ENCODE assay signal across 10 mouse cellular contexts in the genomic region with DNA sequence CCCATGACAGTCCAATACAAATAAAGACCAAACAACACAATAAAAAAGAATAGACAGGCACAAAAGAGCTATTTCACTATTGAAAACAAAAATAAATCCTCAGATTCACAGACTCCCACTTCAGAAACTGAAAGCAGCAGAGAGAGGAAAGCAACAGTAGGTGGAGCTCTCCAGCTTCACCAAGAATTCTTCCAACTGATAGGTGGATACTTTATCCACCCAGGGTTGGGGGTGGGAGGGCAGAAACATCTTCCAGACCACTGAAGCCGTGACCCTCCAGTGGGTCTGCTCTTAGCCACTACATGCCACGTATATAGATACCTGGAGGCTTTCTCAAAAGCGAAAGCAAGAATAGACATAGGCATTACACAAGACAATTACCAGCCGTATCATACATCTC. TPM values are rescaled to one million over a fixed set of nuclear protein-coding genes. Genes with fewer than 3 reads are reported as not detected.
A peak's percentile ranks its signal among the peaks of the same experiment; 100 is the strongest.
DNase-seq lines count a peak whose midpoint lies in the region; ATAC-seq and TF ChIP-seq lines count a peak whose summit lies in the region.
"Had no signal": no experiment of that assay in that cellular context is flagged by ENCODE, and none has a peak within 500 bp of the region (broad histone marks: within the 10 kb centered on the region; RNA-seq: fewer than 3 reads in every experiment).

No protein-coding gene starts in this region.

- H3K4me3 ChIP-seq in forebrain, embryonic 12.5 days (replicated peaks): no peak overlapping the region
- no peak overlapping the region for H3K4me3 ChIP-seq in forebrain, embryonic 15.5 days
- no peak overlapping the region for H3K4me3 ChIP-seq in kidney, postnatal 0 days (replicated peaks; ENCODE audit: low read depth, low read length)
- H3K4me3 ChIP-seq in intestine, embryonic 15.5 days (replicated peaks): no peak overlapping the region
- H3K4me3 ChIP-seq: limb, embryonic 15.5 days had no signal

- no peak overlapping the region for H3K27ac ChIP-seq in forebrain, embryonic 12.5 days
- no peak overlapping the region for H3K27ac ChIP-seq in forebrain, embryonic 15.5 days (replicated peaks)
- H3K27ac ChIP-seq in kidney, postnatal 0 days: no peak overlapping the region
- no peak overlapping the region for H3K27ac ChIP-seq in intestine, embryonic 15.5 days
- H3K27ac ChIP-seq: limb, embryonic 15.5 days had no signal

- H3K4me1 ChIP-seq in forebrain, embryonic 12.5 days: no peaks in the 10 kb centered on the region
- H3K4me1 ChIP-seq in forebrain, embryonic 15.5 days: no peaks in the 10 kb centered on the region
- no peaks in the 10 kb centered on the region for H3K4me1 ChIP-seq in kidney, postnatal 0 days (replicated peaks; ENCODE audit: insufficient read depth, low read length)
- no peaks in the 10 kb centered on the region for H3K4me1 ChIP-seq in intestine, embryonic 15.5 days (replicated peaks)
- H3K4me1 ChIP-seq: limb, embryonic 15.5 days had no signal

- ATAC-seq in forebrain, embryonic 12.5 days (ENCODE audit: low FRiP score): 0 out of 2 replicates have a peak, but pooled peaks have one; percentile 33
- no peak for ATAC-seq in forebrain, embryonic 15.5 days (replicated peaks)
- ATAC-seq in kidney, postnatal 0 days (replicated peaks; ENCODE audit: low FRiP score, low read depth): 0 out of 2 replicates have a peak, but pooled peaks have one; percentile 46
- ATAC-seq in intestine, embryonic 15.5 days: 0 out of 2 replicates have a peak, but pooled peaks have one; percentile 39

- H3K9ac ChIP-seq in forebrain, embryonic 12.5 days: no peak overlapping the region
- H3K9ac ChIP-seq in forebrain, embryonic 15.5 days (replicated peaks): no peak overlapping the region
- H3K9ac ChIP-seq in kidney, postnatal 0 days (ENCODE audit: low read depth, low read length): no peak overlapping the region
- no peak overlapping the region for H3K9ac ChIP-seq in intestine, embryonic 15.5 days
- H3K9ac ChIP-seq: limb, embryonic 15.5 days had no signal

- TF ChIP-seq CTCF in kidney, postnatal 0 days (IDR thresholded peaks at IDR 0.05; ENCODE audit: low read depth): no peak; the same call in 1 of the 2 replicates

- WGBS in forebrain, embryonic 12.5 days: 68% methylated on average over 4 of the region's 4 CpGs
- WGBS in forebrain, embryonic 15.5 days: 78% methylated on average over 4 of the region's 4 CpGs
- WGBS in kidney, postnatal 0 days: 59% methylated on average over 4 of the region's 4 CpGs
- WGBS in intestine, embryonic 15.5 days: 57% methylated on average over 4 of the region's 4 CpGs

- H3K4me2 ChIP-seq in forebrain, embryonic 12.5 days: no peak overlapping the region
- no peak overlapping the region for H3K4me2 ChIP-seq in forebrain, embryonic 15.5 days (replicated peaks)
- no peak overlapping the region for H3K4me2 ChIP-seq in kidney, postnatal 0 days (ENCODE audit: low read length)
- H3K4me2 ChIP-seq in intestine, embryonic 15.5 days (replicated peaks): no peak overlapping the region
- H3K4me2 ChIP-seq: limb, embryonic 15.5 days had no signal

- DNase-seq in kidney, postnatal 0 days (ENCODE audit: low spot score): no peak
- no peak for DNase-seq in kidney, postnatal 25 days
- DNase-seq in 416B (ENCODE audit: low read depth): peak; percentile 37
- DNase-seq in urinary bladder, postnatal 10 days (ENCODE audit: low spot score): no peak
- no peak for DNase-seq in right cerebral cortex, postnatal 14 days

- no peaks in the 10 kb centered on the region for H3K27me3 ChIP-seq in forebrain, embryonic 12.5 days
- H3K27me3 ChIP-seq in forebrain, embryonic 15.5 days: no peaks in the 10 kb centered on the region
- no peaks in the 10 kb centered on the region for H3K27me3 ChIP-seq in kidney, postnatal 0 days (ENCODE audit: insufficient read depth, low read length)
- H3K27me3 ChIP-seq in intestine, embryonic 15.5 days (replicated peaks): no peaks in the 10 kb centered on the region
- H3K27me3 ChIP-seq: limb, embryonic 15.5 days had no signal

- H3K9me3 ChIP-seq in forebrain, embryonic 12.5 days: no peaks in the 10 kb centered on the region
- no peaks in the 10 kb centered on the region for H3K9me3 ChIP-seq in forebrain, embryonic 15.5 days
- H3K9me3 ChIP-seq in kidney, postnatal 0 days (replicated peaks; ENCODE audit: low read length): no peaks in the 10 kb centered on the region
- no peaks in the 10 kb centered on the region for H3K9me3 ChIP-seq in intestine, embryonic 15.5 days
- H3K9me3 ChIP-seq: limb, embryonic 15.5 days had no signal

- H3K36me3 ChIP-seq in forebrain, embryonic 12.5 days (replicated peaks): no peaks in the 10 kb centered on the region
- H3K36me3 ChIP-seq in forebrain, embryonic 15.5 days: no peaks in the 10 kb centered on the region
- no peaks in the 10 kb centered on the region for H3K36me3 ChIP-seq in kidney, postnatal 0 days (ENCODE audit: insufficient read depth, low read length)
- H3K36me3 ChIP-seq in intestine, embryonic 15.5 days: no peaks in the 10 kb centered on the region
- H3K36me3 ChIP-seq: limb, embryonic 15.5 days had no signal

RNA-seq across cellular contexts. Expression of a gene that starts 31.6 kb away (rescaled TPM):
- polyA plus RNA-seq in forebrain, embryonic 12.5 days (2016; fragmentation: Nextera tagmentation; extraction: Ambion mirVana): not detected in 2 replicates
- polyA plus RNA-seq in forebrain, embryonic 15.5 days (2015; fragmentation: Nextera tagmentation; extraction: Ambion mirVana): not detected in 2 replicates
- not detected in 2 replicates for polyA plus RNA-seq in kidney, postnatal 0 days (2015; fragmentation: Nextera tagmentation; extraction: Ambion mirVana)
- polyA plus RNA-seq in intestine, embryonic 15.5 days (2015; fragmentation: Nextera tagmentation; extraction: Ambion mirVana): not detected in 2 replicates
- polyA plus RNA-seq: C2C12; limb, embryonic 15.5 days had no signal
